Mouse (Mus musculus) forelimb bud, embryonic 11.5 days (tissue): ENCODE results near the gene Tomm40.

Source experiments
- DNase-seq: peaks from one replicate; pipeline ENCODE4 v3.0.0-alpha.2; 2012; ENCODE audit warnings: low read depth, low spot score

Gene Tomm40

GRCm38 (mm10) chr7:19715239-19716054 is at the start of gene Tomm40:
Tomm40 (minus strand) TSS chr7:19715438.
- peak; percentile 100 for DNase-seq

- no peak for DNase-seq
Observed at GRCm38 (mm10) chr7:19764581-19764980, 49.3 kb upstream of the Tomm40 start.

DNA sequence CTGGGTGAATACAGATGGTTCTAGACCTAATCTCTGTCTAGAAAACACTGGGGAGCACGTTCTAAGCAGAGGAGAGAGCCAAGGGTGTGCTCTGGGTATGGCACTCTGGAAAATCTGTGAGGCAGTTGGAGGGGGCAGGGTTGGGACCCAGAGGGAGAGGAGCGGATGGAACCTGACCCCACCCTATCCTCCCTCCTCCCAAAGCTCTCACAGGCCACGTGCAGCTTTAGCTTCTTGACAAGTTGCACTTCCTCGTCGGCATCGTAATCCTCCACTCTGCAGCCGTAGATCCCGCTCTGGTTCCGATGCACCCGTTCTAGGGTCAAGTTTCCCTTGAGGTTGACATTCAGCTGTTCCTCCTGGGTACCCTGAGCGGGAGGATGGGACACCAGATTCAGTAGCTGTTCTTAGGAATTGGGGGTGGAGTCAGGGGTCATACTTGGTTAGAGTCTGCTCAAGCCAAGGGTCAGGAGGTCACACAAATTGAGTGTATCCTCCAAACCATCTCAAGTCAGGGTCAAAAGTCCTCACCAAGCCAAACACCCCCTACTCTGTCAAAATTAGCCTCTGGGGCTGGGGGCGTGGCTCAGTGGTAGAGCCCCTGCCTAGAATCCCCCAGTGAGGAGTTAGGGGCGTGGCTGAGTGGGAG is 48.7 kb upstream of the Tomm40 start:
- DNase-seq, result no peak

- DNase-seq, result no peak
Observed at GRCm38 (mm10) chr7:19762283-19762682, 47.0 kb upstream of the Tomm40 start.

DNA sequence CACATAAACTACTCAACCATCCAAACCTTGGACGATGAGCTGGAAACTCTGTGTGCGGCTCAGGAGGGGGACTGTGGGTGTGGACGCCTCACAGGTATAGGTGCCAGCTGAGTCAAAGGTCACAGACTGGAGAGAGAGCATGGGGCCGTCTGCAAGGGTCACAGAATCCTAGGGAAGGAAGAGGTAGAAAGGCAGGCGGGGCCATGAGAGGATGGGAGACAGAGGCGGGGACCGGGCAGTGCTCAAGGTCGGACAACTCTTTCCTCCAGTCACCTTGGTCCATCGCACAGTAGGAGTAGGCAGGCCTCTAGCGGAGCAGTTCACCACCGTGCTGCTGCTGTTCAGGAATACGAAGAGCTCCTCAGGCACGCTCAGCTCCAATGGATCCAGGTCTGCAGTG is 44.8 kb upstream of the Tomm40 start:
- no peak for DNase-seq

GRCm38 (mm10) chr7:19758623-19759022 is 43.4 kb upstream of the Tomm40 start:
- DNase-seq, result no peak

GRCm38 (mm10) chr7:19755851-19756786 is 40.9 kb upstream of the Tomm40 start:
- no peak for DNase-seq

GRCm38 (mm10) chr7:19755008-19755407 is 39.8 kb upstream of the Tomm40 start:
- DNase-seq, result no peak

DNA sequence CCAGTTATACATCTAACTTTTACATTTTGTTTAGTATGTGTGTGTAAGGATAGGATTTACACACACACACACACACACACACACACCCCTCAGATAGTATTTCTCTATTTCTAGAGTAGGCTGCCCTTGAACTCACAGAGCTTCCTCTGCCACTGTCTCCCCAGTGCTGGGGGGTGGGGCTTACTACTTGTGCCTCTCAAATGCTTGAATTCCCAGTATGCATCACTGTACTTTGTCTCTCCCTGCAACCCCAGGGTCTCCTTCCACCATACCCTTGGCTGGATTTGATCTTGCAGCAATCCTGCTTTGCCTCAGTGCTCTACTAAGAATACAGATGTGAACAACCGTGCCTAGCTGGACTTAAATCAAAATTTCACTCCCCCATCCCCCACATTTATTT is 38.8 kb upstream of the Tomm40 start:
- no peak for DNase-seq

DNA sequence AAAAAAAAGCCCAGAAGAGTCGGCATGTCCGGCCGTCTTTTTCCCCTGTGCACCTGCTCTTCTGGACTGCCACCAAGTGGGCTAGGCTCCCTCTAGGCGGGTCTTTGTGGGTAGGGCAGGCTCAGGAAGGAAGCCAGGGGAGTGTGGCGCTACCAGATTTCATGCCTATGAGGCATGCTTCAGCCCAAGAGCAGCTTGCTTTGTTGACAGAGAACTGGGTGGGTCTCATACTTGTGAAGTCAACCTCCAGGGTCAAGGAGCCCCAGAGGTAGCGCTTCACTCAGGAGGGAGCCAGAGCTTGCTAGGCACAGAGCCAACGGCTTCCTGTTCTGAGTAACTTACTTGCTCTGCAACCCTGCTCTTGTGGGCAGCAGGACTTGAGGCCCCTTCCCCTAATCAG is 38.3 kb upstream of the Tomm40 start:
- no peak for DNase-seq

DNA sequence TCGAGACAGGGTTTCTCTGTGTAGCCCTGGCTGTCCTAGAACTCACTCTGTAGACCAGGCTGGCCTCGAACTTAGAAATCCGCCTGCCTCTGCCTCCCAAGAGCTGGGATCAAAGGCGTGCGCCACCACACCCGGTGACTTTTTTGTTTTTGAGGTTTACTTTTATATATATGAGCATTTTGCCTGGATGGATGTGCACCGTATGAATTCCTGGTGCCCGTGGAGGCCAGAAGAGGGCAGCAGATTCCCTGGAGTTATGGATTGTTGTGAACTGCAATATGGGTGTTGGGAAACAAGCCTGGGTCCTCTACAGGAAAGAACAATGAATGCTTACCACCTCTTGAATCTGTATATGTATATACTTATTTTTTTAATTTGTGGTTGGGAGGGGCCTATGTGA is 37.4 kb upstream of the Tomm40 start:
- DNase-seq, result no peak

DNA sequence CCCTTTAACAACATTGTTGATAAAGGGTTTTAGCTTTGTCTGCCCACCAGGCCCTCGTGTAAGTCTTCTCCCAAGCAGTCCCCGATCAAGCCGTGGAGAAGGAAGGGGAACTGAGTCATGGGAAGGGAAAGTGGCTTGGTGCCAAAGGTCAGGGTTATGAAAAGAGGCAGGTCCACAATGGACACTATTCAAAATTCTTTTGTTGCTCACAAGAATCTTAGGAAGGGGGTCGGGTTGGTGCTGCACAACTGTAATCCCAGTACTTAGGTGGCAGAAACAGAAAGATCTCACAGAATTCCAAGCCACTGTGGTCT is 35.8 kb upstream of the Tomm40 start:
- no peak for DNase-seq

DNA sequence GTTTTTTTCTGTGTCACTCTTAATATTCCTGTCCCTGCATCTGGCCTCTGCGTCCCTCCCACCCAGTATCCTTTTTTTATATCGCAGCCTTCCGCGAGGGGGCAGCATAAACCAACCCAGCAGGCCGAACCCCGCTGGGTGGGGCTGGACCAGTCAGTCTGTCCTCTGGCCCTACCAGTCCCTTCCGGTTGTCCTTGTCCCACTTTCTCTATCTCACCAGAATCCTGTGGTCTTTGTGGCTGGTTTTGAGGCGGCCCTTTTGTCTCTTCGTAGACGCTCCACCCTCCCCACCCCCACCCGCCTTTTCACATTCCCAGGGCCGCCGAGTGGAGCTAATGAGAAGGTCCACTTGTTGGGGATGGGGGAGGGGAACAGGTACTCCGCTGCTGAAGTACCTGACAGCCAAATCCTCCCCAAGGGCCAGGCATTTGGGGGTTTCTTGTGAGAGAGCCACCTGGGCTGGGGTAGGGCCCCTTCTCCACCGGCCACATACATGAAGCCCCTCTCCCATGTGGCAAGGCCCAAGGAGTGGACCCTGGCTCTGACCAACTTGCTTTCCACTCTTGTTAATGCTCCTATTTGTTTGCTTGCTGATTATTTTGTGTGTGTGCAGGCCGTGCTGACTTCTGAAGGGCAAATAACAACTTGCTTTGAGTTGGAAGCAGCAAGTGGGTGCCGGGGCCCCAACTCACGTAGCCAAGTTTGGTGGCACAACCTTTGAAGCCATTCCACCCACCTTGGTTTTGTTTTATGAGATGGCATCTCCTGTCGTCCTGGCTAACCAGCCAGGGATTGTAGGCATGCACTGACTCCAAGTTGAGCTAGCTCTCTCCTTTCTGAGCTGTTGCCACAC is 35.2 kb upstream of the Tomm40 start, which contains the start of gene Nectin2:
Gene Nectin2, minus strand, starts transcription at position 267 of the 853 bp plus-strand sequence.
- DNase-seq, result peak; percentile 85

DNA sequence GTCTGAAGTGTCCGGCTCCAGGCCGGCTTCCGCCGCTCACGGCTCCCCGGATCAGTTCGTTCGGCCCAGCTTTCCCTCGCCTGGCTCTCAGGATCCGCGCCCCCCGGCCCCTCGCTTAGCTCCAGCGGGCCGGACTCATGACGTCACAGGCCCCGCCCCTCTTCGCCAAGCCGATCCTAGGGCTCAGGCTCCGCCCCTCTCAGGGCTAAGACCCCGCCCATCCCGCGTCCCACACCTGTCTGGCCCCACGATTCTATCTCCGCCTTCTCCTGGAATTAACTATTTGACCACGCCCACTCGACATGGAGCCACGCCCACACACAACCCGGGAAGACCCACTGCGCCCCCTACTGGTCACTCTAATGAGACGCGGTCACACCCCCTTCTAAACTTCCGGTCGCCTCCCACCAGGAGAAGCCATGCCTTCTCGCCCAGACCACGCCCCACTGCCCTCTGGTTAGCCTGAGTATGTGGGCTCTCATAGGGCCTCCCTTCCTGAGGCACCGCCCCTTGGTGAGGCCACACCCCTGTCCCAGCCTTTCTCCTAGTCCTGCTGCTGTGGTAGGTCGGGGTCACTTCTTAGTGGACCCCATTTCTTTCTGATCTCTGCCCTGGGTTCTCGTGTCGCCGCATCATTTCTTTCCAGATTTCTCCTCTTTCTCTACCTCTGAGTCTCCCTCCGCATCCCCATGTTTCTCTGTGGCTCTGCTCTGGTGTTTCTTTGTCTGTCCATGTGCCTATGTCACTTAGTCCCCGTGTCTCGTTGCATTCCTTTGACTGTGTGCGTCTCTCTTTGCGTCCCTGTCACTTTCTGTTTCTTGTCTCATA is 34.4 kb upstream of the Tomm40 start:
- DNase-seq, result peak; percentile 98

- peak; percentile 59 for DNase-seq
Observed at GRCm38 (mm10) chr7:19748219-19749195, 33.3 kb upstream of the Tomm40 start.

DNA sequence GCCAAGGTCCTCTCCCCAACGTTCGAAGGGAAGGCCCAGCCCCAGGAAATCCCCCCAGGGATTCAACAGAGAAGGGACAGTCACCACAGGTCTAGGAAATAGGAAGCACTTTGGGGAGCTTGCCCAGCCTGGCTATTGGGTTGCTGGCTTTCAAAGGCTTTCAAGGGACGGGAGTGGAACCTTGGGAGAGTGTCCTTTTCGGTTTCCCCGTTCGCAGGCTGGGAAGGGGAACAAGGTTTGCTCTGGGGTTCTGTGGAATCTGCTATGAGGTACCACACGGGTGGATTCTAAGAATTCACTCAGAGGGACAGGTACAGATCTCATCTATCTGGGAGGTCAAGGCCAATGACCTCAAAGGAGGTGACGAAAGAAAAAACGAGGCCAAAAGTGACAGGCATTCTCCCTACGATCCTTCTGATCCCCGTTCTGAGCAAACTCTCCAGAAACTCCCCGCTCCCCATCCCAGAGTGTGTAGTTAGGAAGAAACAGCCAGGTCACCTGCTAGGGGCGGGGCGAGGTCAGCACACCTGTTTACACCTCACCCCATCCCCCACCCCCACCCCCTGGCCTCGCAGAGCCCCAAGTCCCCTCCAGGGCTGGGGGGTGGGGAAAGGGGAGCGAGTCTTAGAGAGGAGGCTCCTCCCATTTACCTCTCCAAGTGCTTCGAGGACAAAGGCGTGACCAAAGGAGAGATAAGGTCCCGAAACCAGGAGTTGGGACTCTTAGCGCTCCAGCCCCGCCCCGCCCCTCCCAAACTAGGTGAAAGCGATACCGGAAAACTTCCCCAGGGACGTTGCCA is 32.4 kb upstream of the Tomm40 start:
- DNase-seq, result no peak

GRCm38 (mm10) chr7:19746426-19747201 is 31.4 kb upstream of the Tomm40 start:
- DNase-seq, result no peak
